In the genomic region with DNA sequence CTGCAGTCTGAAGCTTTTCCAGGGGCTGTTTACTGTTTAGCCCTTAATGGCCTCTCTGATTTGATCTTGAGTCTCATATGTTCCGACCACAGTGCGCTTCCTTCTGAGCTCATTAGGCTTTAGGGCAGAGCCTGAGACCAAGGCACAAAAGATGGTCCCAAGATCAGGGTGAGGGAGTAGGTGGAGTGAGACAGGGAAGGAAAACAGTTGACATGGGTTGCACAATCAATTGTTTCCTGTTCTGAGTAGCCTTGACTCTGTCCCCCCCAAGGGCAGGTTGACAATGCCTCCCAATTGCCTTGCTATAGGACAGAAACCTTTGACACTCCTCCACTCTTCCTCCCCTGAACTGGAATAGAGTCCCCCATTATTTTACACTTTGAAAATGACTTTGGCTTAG, we compare ENCODE assay signal across 29 mouse cellular contexts.
"Had no signal": no experiment of that assay in that cellular context is flagged by ENCODE, and none has a peak within 500 bp of the region (broad histone marks: within the 10 kb centered on the region; RNA-seq: fewer than 3 reads in every experiment).

No protein-coding gene starts in this region.

- H3K27me3 ChIP-seq: hindbrain, embryonic 15.5 days; kidney, embryonic 15.5 days; limb, embryonic 12.5 days; liver, embryonic 13.5 days had no signal

- H3K9ac ChIP-seq: heart, embryonic 13.5 days; heart, embryonic 15.5 days; hindbrain, embryonic 13.5 days; hindbrain, embryonic 15.5 days; kidney, embryonic 15.5 days; limb, embryonic 12.5 days; liver, embryonic 13.5 days had no signal

- H3K4me1 ChIP-seq: heart, embryonic 13.5 days; heart, embryonic 15.5 days; hindbrain, embryonic 13.5 days; hindbrain, embryonic 15.5 days; kidney, embryonic 15.5 days; limb, embryonic 10.5 days; limb, embryonic 12.5 days; liver, embryonic 13.5 days had no signal

- H3K4me3 ChIP-seq: gastrocnemius, adult 2 months; heart, adult 2 months; heart, embryonic 13.5 days; heart, embryonic 15.5 days; hindbrain, embryonic 13.5 days; hindbrain, embryonic 15.5 days; kidney, embryonic 15.5 days; left cerebral cortex, adult 2 months; limb, embryonic 10.5 days; limb, embryonic 12.5 days; liver, embryonic 13.5 days had no signal

- H3K27ac ChIP-seq: gastrocnemius, adult 2 months; heart, adult 2 months; heart, embryonic 13.5 days; heart, embryonic 15.5 days; hindbrain, embryonic 13.5 days; hindbrain, embryonic 15.5 days; hindbrain, postnatal 0 days; kidney, embryonic 15.5 days; kidney, postnatal 0 days; left cerebral cortex, adult 2 months; limb, embryonic 10.5 days; limb, embryonic 12.5 days; liver, embryonic 13.5 days had no signal

- H3K9me3 ChIP-seq: heart, embryonic 13.5 days; heart, embryonic 15.5 days; hindbrain, embryonic 13.5 days; hindbrain, embryonic 15.5 days; kidney, embryonic 15.5 days; limb, embryonic 10.5 days; limb, embryonic 12.5 days; liver, embryonic 13.5 days had no signal

- DNase-seq: gastrocnemius, adult 2 months; gastrocnemius, postnatal 10 days; gastrocnemius, postnatal 25 days; heart, adult 11 months; heart, adult 2 months; heart, postnatal 14 days; heart, postnatal 36 days; kidney, adult 11 months; kidney, adult 2 months; kidney, adult 9 months; kidney, postnatal 14 days; kidney, postnatal 36 days; layer of hippocampus, adult 9-11 months; layer of hippocampus, postnatal 36 days; liver; liver, embryonic 13.5 days had no signal

- H3K4me2 ChIP-seq: heart, embryonic 11.5 days; heart, embryonic 13.5 days; heart, embryonic 15.5 days; hindbrain, embryonic 13.5 days; hindbrain, embryonic 15.5 days; kidney, embryonic 15.5 days; limb, embryonic 12.5 days; liver, embryonic 11.5 days; liver, embryonic 13.5 days had no signal

- ATAC-seq: hindbrain, postnatal 0 days; intestine, embryonic 16.5 days had no signal

- H3K36me3 ChIP-seq: heart, embryonic 13.5 days; heart, embryonic 15.5 days; hindbrain, embryonic 13.5 days; hindbrain, embryonic 15.5 days; kidney, embryonic 15.5 days; limb, embryonic 10.5 days; limb, embryonic 12.5 days; liver, embryonic 13.5 days had no signal
